Mouse (Mus musculus): ENCODE measurements at regions not wholly inside any gene's neighbourhood (a gene's known extent, or its start where the extent isn't known, plus 50 kb on each side); places are given as distances from the start of the nearest gene placed in this dataset.
A peak's percentile ranks its signal among the peaks of the same experiment; 100 is the strongest.
"Not testable (repeated sequence)": the region's sequence is repeated elsewhere in the genome, so short reads cannot be mapped to it uniquely, and the experiment has no call there.

- DNase-seq (ENCODE audit: low spot score): no peak
Measured at GRCm38 (mm10) chr12:48223298-48223697, 1159.2 kb upstream of the Foxg1 start.

- peak; percentile 77 for DNase-seq (ENCODE audit: low spot score)
Measured at GRCm38 (mm10) chr12:48221976-48222800, 1160.3 kb upstream of the Foxg1 start.

- DNase-seq (ENCODE audit: low spot score): peak; percentile 1
Measured at GRCm38 (mm10) chr12:48181831-48182230, 1200.6 kb upstream of the Foxg1 start.

- DNase-seq (ENCODE audit: low spot score): no peak
Measured at GRCm38 (mm10) chr12:48173926-48174601, 1208.4 kb upstream of the Foxg1 start.

GRCm38 (mm10) chr12:48146117-48146516 lies 1236.3 kb upstream of the Foxg1 start:
- peak; percentile 31 for DNase-seq (ENCODE audit: low spot score)

GRCm38 (mm10) chr12:48122996-48123395 lies 1259.5 kb upstream of the Foxg1 start:
- no peak for DNase-seq (ENCODE audit: low spot score)

GRCm38 (mm10) chr12:48099727-48100126 lies 1281.0 kb upstream of the Nova1 start:
- peak; percentile 16 for DNase-seq (ENCODE audit: low spot score)

- DNase-seq (ENCODE audit: low spot score): no peak
Measured at GRCm38 (mm10) chr12:48086988-48087387, 1268.3 kb upstream of the Nova1 start.

GRCm38 (mm10) chr12:48083377-48083776 lies 1264.6 kb upstream of the Nova1 start:
- no peak for DNase-seq (ENCODE audit: low spot score)

- no peak for DNase-seq (ENCODE audit: low spot score)
Measured at GRCm38 (mm10) chr12:48062620-48062942, 1243.9 kb upstream of the Nova1 start.

GRCm38 (mm10) chr12:48061898-48062619 lies 1243.3 kb upstream of the Nova1 start:
- DNase-seq (ENCODE audit: low spot score): no peak

GRCm38 (mm10) chr12:48020416-48020815 lies 1201.7 kb upstream of the Nova1 start:
- no peak for DNase-seq (ENCODE audit: low spot score)

GRCm38 (mm10) chr12:47975868-47976267 lies 1157.1 kb upstream of the Nova1 start:
- no peak for DNase-seq (ENCODE audit: low spot score)

- DNase-seq (ENCODE audit: low spot score): no peak
Measured at GRCm38 (mm10) chr12:47969655-47970054, 1150.9 kb upstream of the Nova1 start.

- no peak for DNase-seq (ENCODE audit: low spot score)
Measured at GRCm38 (mm10) chr12:47954330-47954729, 1135.6 kb upstream of the Nova1 start.

- DNase-seq (ENCODE audit: low spot score): not testable (repeated sequence)
Measured at GRCm38 (mm10) chr12:47939491-47939890, 1120.8 kb upstream of the Nova1 start.

- no peak for DNase-seq (ENCODE audit: low spot score)
Measured at GRCm38 (mm10) chr12:47927007-47927406, 1108.3 kb upstream of the Nova1 start.

Data from retina, embryonic 14.5 days (tissue).